Mouse (Mus musculus) kidney, adult 9 months (tissue): ENCODE results near the gene March6.
A peak's percentile ranks its signal among the peaks of the same experiment; 100 is the strongest.

Experiments used
- DNase-seq: peaks from one replicate; pipeline ENCODE4 v3.0.0; 2022

March6 gene

GRCm38 (mm10) chr15:31510477-31511405 lies 20.1 kb downstream of the March6 start:
- DNase-seq: no peak

GRCm38 (mm10) chr15:31505082-31505481 lies 25.8 kb downstream of the March6 start:
- DNase-seq: no peak

GRCm38 (mm10) chr15:31503447-31503846 lies 27.4 kb downstream of the March6 start:
- no peak for DNase-seq

- no peak for DNase-seq
These were observed 27.9 kb downstream of the March6 start for GRCm38 (mm10) chr15:31502996-31503395.

- no peak for DNase-seq
These were observed 28.5 kb downstream of the March6 start for GRCm38 (mm10) chr15:31502313-31502712.

- no peak for DNase-seq
These were observed 36.0 kb downstream of the March6 start for GRCm38 (mm10) chr15:31494803-31495202.

- no peak for DNase-seq
These were observed 36.5 kb downstream of the March6 start for GRCm38 (mm10) chr15:31494310-31494709.

GRCm38 (mm10) chr15:31487407-31487806 lies 43.4 kb downstream of the March6 start:
- DNase-seq: no peak

GRCm38 (mm10) chr15:31476678-31477077 lies 54.2 kb downstream of the March6 start:
- no peak for DNase-seq

GRCm38 (mm10) chr15:31472645-31473574 lies 57.9 kb downstream of the March6 start:
- no peak for DNase-seq

- no peak for DNase-seq
These were observed 59.3 kb downstream of the March6 start for GRCm38 (mm10) chr15:31471529-31471928.

GRCm38 (mm10) chr15:31469497-31469896 lies 61.4 kb downstream of the March6 start:
- no peak for DNase-seq

- DNase-seq: no peak
These were observed 62.0 kb downstream of the March6 start for GRCm38 (mm10) chr15:31468806-31469205.

- no peak for DNase-seq
These were observed 64.1 kb downstream of the March6 start for GRCm38 (mm10) chr15:31466749-31467148.

GRCm38 (mm10) chr15:31466295-31466694 lies 64.6 kb downstream of the March6 start:
- no peak for DNase-seq

- DNase-seq: no peak
These were observed 65.0 kb downstream of the March6 start for GRCm38 (mm10) chr15:31465806-31466205.

- no peak for DNase-seq
These were observed 70.3 kb downstream of the March6 start for GRCm38 (mm10) chr15:31460571-31460970.

- no peak for DNase-seq
These were observed 72.8 kb downstream of the March6 start for GRCm38 (mm10) chr15:31458081-31458480.

GRCm38 (mm10) chr15:31456381-31456780 lies 74.5 kb downstream of the March6 start:
- DNase-seq: peak; percentile 28

- no peak for DNase-seq
These were observed 76.0 kb downstream of the March6 start for GRCm38 (mm10) chr15:31454861-31455295.

- no peak for DNase-seq
These were observed 76.6 kb downstream of the March6 start for GRCm38 (mm10) chr15:31454096-31454860.

- peak; percentile 94 for DNase-seq
These were observed 77.5 kb downstream of the March6 start, which contains the start of gene Ropn1l for GRCm38 (mm10) chr15:31453098-31453916. Ropn1l (minus strand) TSS chr15:31453737.
